Mouse (Mus musculus) myocyte (in vitro differentiated cells): ENCODE measurements around the gene Otud4.

Source experiments
- CEBPB ChIP-seq: IDR thresholded peaks from 2 replicates; pipeline ENCODE4 v1.6.1; 2011; ENCODE audit warnings: mild to moderate bottlenecking, moderate library complexity; ENCODE audit not compliant: poor library complexity, insufficient read depth, severe bottlenecking
- MAX ChIP-seq: IDR thresholded peaks from one replicate; pipeline ENCODE4 v1.6.1; 2011; ENCODE audit warnings: low read depth, mild to moderate bottlenecking, control low read depth
- MYOD1 ChIP-seq, 3 experiments: IDR thresholded peaks; one replicate each; pipeline ENCODE4 v1.6.1; 2011; ENCODE audit warnings: control low read depth in 2 of 3, low read depth in 2 of 3, mild to moderate bottlenecking in 2 of 3, moderate library complexity in 1 of 3; ENCODE audit not compliant: insufficient read length in 2 of 3, control insufficient read depth in 1 of 3
- MYOG ChIP-seq, 3 experiments: IDR thresholded peaks; one replicate each; pipeline ENCODE4 v1.6.1; 2011; ENCODE audit warnings: control low read depth in 2 of 3, low read depth in 2 of 3, mild to moderate bottlenecking in 2 of 3; ENCODE audit not compliant: insufficient read length in 2 of 3, control insufficient read depth in 1 of 3, insufficient read depth in 1 of 3
- POLR2A ChIP-seq: IDR thresholded peaks from one replicate; pipeline ENCODE4 v1.6.1; 2011; ENCODE audit warnings: low read depth, mild to moderate bottlenecking, control low read depth, moderate library complexity; ENCODE audit not compliant: insufficient read length
- POLR2AphosphoS2 ChIP-seq: IDR thresholded peaks from one replicate; pipeline ENCODE4 v1.6.1; 2011; ENCODE audit warnings: low read depth, control low read depth; ENCODE audit not compliant: insufficient read length
- TCF3 ChIP-seq: IDR thresholded peaks from one replicate; pipeline ENCODE4 v1.6.1; 2011; ENCODE audit warnings: low read depth, control low read depth; ENCODE audit not compliant: insufficient read length
- USF1 ChIP-seq: IDR thresholded peaks from one replicate; pipeline ENCODE4 v1.6.1; 2011; ENCODE audit warnings: low read depth, mild to moderate bottlenecking, control low read depth, moderate library complexity

DNA sequence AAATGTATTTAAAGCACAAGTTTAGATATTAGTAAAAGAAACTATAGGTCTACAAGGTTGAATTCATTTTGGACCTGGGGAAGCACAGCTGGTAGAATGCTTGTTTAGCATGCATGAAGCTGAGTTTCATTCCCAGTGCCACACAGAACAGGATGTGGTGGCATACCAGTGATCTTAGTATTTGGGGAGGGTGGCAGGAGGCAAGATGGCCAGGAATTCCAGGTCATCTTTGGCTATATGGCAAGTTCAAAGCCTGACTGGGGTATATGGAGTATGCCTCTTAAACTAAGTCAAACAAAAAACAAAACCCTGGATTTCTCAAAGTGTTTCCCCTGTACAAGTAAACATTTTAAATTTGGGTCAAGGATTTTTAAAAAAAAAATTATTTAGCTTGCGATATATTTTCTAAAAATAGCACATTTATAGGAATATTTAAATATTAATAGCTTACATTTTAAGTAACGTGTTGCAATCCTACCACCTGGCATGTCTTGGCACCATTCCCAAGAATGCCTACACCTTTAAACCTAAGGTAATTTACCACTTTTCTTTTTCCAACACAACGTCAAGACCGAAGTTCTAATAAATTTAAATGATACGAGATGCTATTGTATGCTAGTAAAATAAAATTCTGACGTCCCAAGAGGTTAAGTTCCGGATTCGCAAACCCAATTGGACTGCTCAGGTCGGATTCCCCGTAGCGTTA is 1.3 kb upstream of the Otud4 start:
- TF ChIP-seq POLR2AphosphoS2, result no peak
- no peak for TF ChIP-seq POLR2A
- no peak for TF ChIP-seq MYOG (IDR thresholded peaks at IDR 0.05; ENCODE audit: control insufficient read depth in 1 of 3, insufficient read depth in 1 of 3, insufficient read length in 2 of 3, low read depth in 2 of 3)
- TF ChIP-seq MYOD1 (IDR thresholded peaks at IDR 0.05; ENCODE audit: control insufficient read depth in 1 of 3, insufficient read length in 2 of 3, low read depth in 2 of 3), result no peak
- no peak for TF ChIP-seq TCF3
- no peak for TF ChIP-seq USF1
- no peak for TF ChIP-seq MAX
- TF ChIP-seq CEBPB, result no peak
